ENCODE assay signal across 26 mouse cellular contexts in the genomic region with DNA sequence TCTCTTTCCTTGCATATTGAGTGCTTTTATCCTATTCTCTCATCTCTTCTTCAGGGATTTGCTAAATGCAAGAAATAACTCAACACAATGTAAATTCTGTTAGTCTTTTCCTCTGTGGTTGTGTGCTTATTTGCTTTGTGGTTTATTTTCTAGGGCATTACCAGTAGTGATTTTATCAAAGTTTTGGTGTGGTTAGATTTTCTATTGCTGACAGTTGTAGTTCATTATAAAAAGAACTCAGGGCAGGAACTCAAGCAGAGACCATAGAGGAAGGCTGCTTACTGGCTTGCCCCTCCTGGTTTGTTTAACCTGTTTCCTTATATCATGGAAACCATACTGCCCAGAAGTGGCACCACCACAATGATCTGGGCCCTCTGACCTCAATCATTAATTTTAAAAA. TPM values are rescaled to one million over a fixed set of nuclear protein-coding genes. Genes with fewer than 3 reads are reported as not detected.
DNase-seq lines count a peak whose midpoint lies in the region; ATAC-seq and TF ChIP-seq lines count a peak whose summit lies in the region.
"Had no signal": no experiment of that assay in that cellular context is flagged by ENCODE, and none has a peak within 500 bp of the region (broad histone marks: within the 10 kb centered on the region; RNA-seq: fewer than 3 reads in every experiment).

No protein-coding gene starts in this region.

- H3K4me3 ChIP-seq in MEL (ENCODE audit: control insufficient read depth in 1 of 2, insufficient read depth in 1 of 2, low read depth in 2 of 2, low read length in 2 of 2), result no peak overlapping the region
- no peak overlapping the region for H3K4me3 ChIP-seq in lung, adult 2 months (replicated peaks; ENCODE audit: extremely low read depth, low read depth, low read length)

- TF ChIP-seq POLR2A in MEL (IDR thresholded peaks at IDR 0.05; ENCODE audit: control insufficient read depth in 1 of 2, insufficient read depth in 1 of 2, low read depth in 1 of 2, low read length in 2 of 2, poor library complexity in 1 of 2), result no peak
- TF ChIP-seq POLR2A in lung, adult 2 months (IDR thresholded peaks at IDR 0.05; ENCODE audit: borderline replicate concordance, extremely low read depth, low read depth, low read length), result no peak

- no peaks in the 10 kb centered on the region for H3K9me3 ChIP-seq in MEL (replicated peaks; ENCODE audit: insufficient read depth, low read length)
- H3K9me3 ChIP-seq: G1E had no signal

- no peak for TF ChIP-seq CTCF in MEL (IDR thresholded peaks at IDR 0.05 in 2 of 3, conservative IDR thresholded peaks at IDR 0.05 in 1 of 3; ENCODE audit: control insufficient read depth in 1 of 3, insufficient read depth in 1 of 3, low read depth in 2 of 3, low read length in 3 of 3, poor library complexity in 1 of 3, severe bottlenecking in 1 of 3)
- TF ChIP-seq CTCF in lung, adult 2 months (IDR thresholded peaks at IDR 0.05; ENCODE audit: insufficient read depth, low read length), result no peak

- H3K27ac ChIP-seq in MEL (ENCODE audit: control insufficient read depth, low read depth, low read length), result no peak overlapping the region

- peaks cover 0 to 8% of the 10 kb centered on the region in 2 experiments; a peak in 2 of 4 replicates for H3K4me1 ChIP-seq in MEL (ENCODE audit: control insufficient read depth in 1 of 2, insufficient read depth in 2 of 2, low read length in 2 of 2)
- 0 out of 2 replicates have a peak, but pooled peaks cover 2% of the 10 kb centered on the region for H3K4me1 ChIP-seq in lung, adult 2 months (ENCODE audit: control insufficient read depth, insufficient read depth, low read length)

- peaks cover 3% of the 10 kb centered on the region; the same call in 1 of the 2 replicates for H3K79me2 ChIP-seq in MEL (ENCODE audit: control insufficient read depth, insufficient read depth, low read length, poor library complexity)

- ATAC-seq in megakaryocyte progenitor cell, adult 5-6 weeks (replicated peaks; ENCODE audit: poor library complexity), result no peak
- ATAC-seq: activated CD4-positive, CD25-positive, alpha-beta regulatory T cell, adult 4 months; CD4-positive, CD25-positive, alpha-beta regulatory T cell, adult 4 months; Patski had no signal

- no peak for TF ChIP-seq EP300 in MEL (IDR thresholded peaks at IDR 0.05; ENCODE audit: low read depth in 1 of 2, low read length in 2 of 2)

- no peak overlapping the region for H3K9ac ChIP-seq in MEL (ENCODE audit: control insufficient read depth, low read depth, low read length, poor library complexity, severe bottlenecking)

- H3K27me3 ChIP-seq in MEL (ENCODE audit: control insufficient read depth in 1 of 2, insufficient read depth in 2 of 2, low read length in 2 of 2), result no peaks in the 10 kb centered on the region
- H3K27me3 ChIP-seq: CH12.LX, Patski had no signal

- DNase-seq in 416B (ENCODE audit: low read depth), result peak; percentile 83
- peak; percentile 32 for DNase-seq in CD4-positive helper T cell, adult 2 months (ENCODE audit: low read depth, low spot score)
- DNase-seq in MEL (ENCODE audit: low read depth, low spot score), result no peak
- DNase-seq in induced T-regulatory cell, adult 2 months (ENCODE audit: low read depth), result peak; percentile 20
- no peak for DNase-seq in cerebellum, postnatal 14 days
- DNase-seq in lung, adult 2 months, result no peak
- DNase-seq in adrenal gland, postnatal 14 days, result no peak
- DNase-seq: adrenal gland, adult 2 months; adrenal gland, adult 8-10 months; adrenal gland, postnatal 10 days; adrenal gland, postnatal 25 days; adrenal gland, postnatal 36 days; B cell, adult 2 months; cerebellum, adult 11 months; cerebellum, adult 11-12 months; cerebellum, adult 18-20 months; cerebellum, adult 2 months; cerebellum, adult 8-10 months; cerebellum, adult 9-10 months had no signal

- peaks cover 0 to 5% of the 10 kb centered on the region in 2 experiments; a peak in 2 of 4 replicates for H3K36me3 ChIP-seq in MEL (ENCODE audit: control insufficient read depth in 1 of 2, insufficient read depth in 2 of 2, low read length in 2 of 2)
- H3K36me3 ChIP-seq: G1E had no signal

- no peak for TF ChIP-seq RAD21 in MEL (IDR thresholded peaks at IDR 0.05; ENCODE audit: low read depth, low read length)

TF ChIP-seq in MEL, 35 proteins besides CTCF, POLR2A, EP300 and RAD21:
- no peak for TF ChIP-seq MAZ (IDR thresholded peaks at IDR 0.05; ENCODE audit: low read depth, low read length)
- TF ChIP-seq RCOR1 (IDR thresholded peaks at IDR 0.05; ENCODE audit: low read depth, low read length), result peak; percentile 64; the same call in 1 of the 2 replicates

RNA-seq across cellular contexts. Expression of a gene that starts 19.7 kb away (rescaled TPM):
- total RNA-seq in MEL (2012; rRNA removed), result 12.9 and 17.3 TPM in 2 replicates
- polyA plus RNA-seq in MEL (2012; ENCODE audit: insufficient read depth in 1 of 2, insufficient read length in 2 of 2, low read depth in 1 of 2, low replicate concordance in 2 of 2, missing spikeins in 1 of 2), result 10 to 100 TPM in 1 of 2 experiments, not detected in 1; 14.6 TPM
- polyA plus RNA-seq in lung, adult 2 months (2012; rRNA removed), result 10.5 and 12.6 TPM in 2 replicates
- total RNA-seq in adrenal gland, postnatal 14 days (2021), result 5.7 and 6.4 TPM in 2 replicates
- 3.0 and 5.1 TPM in 2 replicates for total RNA-seq in megakaryocyte progenitor cell, adult 5-6 weeks (2015)
- total RNA-seq in megakaryocyte progenitor cell, adult 5-6 weeks (2017), result 2.2 and 3.0 TPM in 2 replicates
- polyA plus RNA-seq: C2C12 had no signal

RNA-seq across cellular contexts. Expression of a gene that starts 25.9 kb away (rescaled TPM):
- total RNA-seq in MEL (2012; rRNA removed), result not detected in 2 replicates
- polyA plus RNA-seq in MEL (2012; ENCODE audit: insufficient read depth in 1 of 2, insufficient read length in 2 of 2, low read depth in 1 of 2, low replicate concordance in 2 of 2, missing spikeins in 1 of 2), result under 1 TPM in 1 of 2 experiments, not detected in 1; 0.03 TPM
- polyA plus RNA-seq in lung, adult 2 months (2012; rRNA removed), result 0.02 TPM in 1 of 2 replicates, not detected in the other
- total RNA-seq in adrenal gland, postnatal 14 days (2021), result not detected in 2 replicates
- not detected in 2 replicates for total RNA-seq in megakaryocyte progenitor cell, adult 5-6 weeks (2015)
- not detected in 2 replicates for total RNA-seq in megakaryocyte progenitor cell, adult 5-6 weeks (2017)
- polyA plus RNA-seq: G1E had no signal

RNA-seq across cellular contexts. Expression of a gene that starts 50.9 kb away (rescaled TPM):
- 25.0 and 32.4 TPM in 2 replicates for total RNA-seq in MEL (2012; rRNA removed)
- 10 to 100 TPM in 1 of 2 experiments, not detected in 1; 25.9 TPM for polyA plus RNA-seq in MEL (2012; ENCODE audit: insufficient read depth in 1 of 2, insufficient read length in 2 of 2, low read depth in 1 of 2, low replicate concordance in 2 of 2, missing spikeins in 1 of 2)
- polyA plus RNA-seq in lung, adult 2 months (2012; rRNA removed), result 21.0 and 22.1 TPM in 2 replicates
- 23.7 and 27.7 TPM in 2 replicates for total RNA-seq in adrenal gland, postnatal 14 days (2021)
- 14.4 and 15.7 TPM in 2 replicates for total RNA-seq in megakaryocyte progenitor cell, adult 5-6 weeks (2015)
- 20.9 and 25.0 TPM in 2 replicates for total RNA-seq in megakaryocyte progenitor cell, adult 5-6 weeks (2017)

Comparison
In these comparisons a context has a peak if more than half of its experiments do, and no peak if none do; other contexts are left out.
1. DNase-seq: peak in 416B (single experiment), CD4-positive helper T cell, adult 2 months (single experiment) and induced T-regulatory cell, adult 2 months (single experiment); none in MEL (single experiment), cerebellum, postnatal 14 days (0 of 2), lung, adult 2 months (single experiment) and adrenal gland, postnatal 14 days (single experiment).